Mouse (Mus musculus): Measurements from ENCODE around the gene Shisal2b. TPM values are rescaled to one million over a fixed set of nuclear protein-coding genes. Genes with fewer than 3 reads are reported as not detected.

Gene Shisal2b
- total RNA-seq, 2 experiments from 2014 or later = 0.28 to 0.37 TPM

DNA sequence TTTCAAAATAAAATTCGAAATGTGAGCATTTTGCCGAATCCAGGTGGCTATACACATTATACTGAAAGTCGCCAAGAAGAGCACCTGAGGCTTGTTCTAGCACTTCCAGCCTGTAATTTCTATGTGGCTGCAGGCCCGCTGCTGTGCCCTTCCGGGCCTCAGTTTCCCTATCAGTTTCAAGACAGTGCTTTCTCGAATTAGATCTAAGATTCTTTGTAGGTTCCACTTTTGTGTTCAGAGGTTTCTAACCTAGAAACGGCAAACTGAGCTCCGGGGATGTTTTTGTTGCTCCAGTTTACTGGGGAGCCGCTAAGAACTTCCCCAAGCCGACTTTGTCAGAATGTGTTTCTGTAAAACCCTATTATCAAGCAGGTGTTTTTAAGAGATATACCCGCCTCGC lies 46.0 kb downstream of the Shisal2b start:
- no peak for DNase-seq (ENCODE audit: extremely low spot score in 1 of 2, low spot score in 1 of 2)

GRCm38 (mm10) chr13:104816635-104817571 lies 46.8 kb downstream of the Shisal2b start, which contains the start of gene Cwc27:
Cwc27 (minus strand) TSS chr13:104817142.
- DNase-seq (ENCODE audit: extremely low spot score in 1 of 2, low spot score in 1 of 2) = peak; percentile 74 to 87

DNA sequence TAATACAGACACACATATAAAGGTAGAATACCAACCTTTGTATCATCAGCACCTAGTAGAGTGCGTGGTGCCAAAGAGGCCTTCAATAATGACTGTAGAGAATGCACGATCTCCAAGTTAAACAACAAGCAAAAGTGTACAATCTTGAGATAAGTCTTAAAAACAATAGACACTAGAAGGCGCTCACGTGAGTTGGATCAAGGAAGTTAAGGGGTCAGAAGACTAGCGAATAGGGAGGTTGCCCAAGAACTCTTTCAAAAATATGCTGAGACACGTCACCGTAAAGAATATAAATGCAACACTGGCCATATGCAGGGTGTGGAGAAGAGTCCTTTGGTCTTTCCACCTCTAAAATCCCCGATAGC lies 47.4 kb downstream of the Shisal2b start:
- no peak for DNase-seq (ENCODE audit: extremely low spot score in 1 of 2, low spot score in 1 of 2)

DNA sequence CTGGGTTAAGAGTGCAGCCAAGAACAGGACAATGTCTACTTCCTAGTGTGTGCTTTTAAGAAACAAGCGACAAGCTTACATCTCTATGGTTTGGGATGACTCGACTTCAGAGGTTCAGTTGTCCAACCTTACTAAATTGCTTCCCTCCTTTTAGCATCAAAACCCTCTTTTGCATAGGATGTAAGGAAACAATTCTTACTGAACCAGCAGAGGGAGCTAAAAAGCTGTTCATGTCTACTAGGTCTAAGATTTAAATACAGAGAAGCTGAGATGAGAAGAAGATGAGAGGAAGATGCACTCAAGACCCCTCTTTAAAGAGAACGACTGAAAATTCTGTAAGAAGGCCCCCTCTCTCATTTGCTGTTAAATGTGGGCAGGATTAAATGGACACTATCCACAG lies 58.0 kb downstream of the Shisal2b start:
- no peak for DNase-seq (ENCODE audit: extremely low spot score in 1 of 2, low spot score in 1 of 2)

GRCm38 (mm10) chr13:104799566-104800182 lies 64.0 kb downstream of the Shisal2b start:
- no peak for DNase-seq (ENCODE audit: extremely low spot score in 1 of 2, low spot score in 1 of 2)

DNA sequence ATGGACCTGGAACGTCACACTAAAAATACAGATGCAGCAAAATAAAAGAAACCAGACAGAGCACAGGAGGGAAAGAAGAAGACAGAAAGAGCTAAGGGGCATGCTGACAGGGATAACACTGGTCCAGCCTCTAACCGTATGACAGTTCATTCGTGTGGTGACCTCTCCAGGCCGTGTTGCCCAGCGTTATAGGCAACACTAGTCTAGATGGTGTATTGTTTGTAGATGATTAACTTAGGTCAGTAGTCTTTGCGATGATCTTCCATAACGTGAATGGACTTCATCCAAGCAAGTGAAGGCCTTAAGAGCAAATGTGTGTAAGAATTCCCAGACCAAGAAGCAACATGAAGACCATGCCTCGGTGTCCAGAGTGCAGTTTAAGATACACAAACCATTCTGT lies 64.6 kb downstream of the Shisal2b start:
- DNase-seq (ENCODE audit: extremely low spot score in 1 of 2, low spot score in 1 of 2) = no peak

Other genes with a start within 250 kb of the Shisal2b start
- gene Srek1ip1, start 71.4 kb downstream of the Shisal2b start, total RNA-seq (2021) = 10 to 100 TPM; 18.0 to 18.9 TPM
- 10 to 100 TPM; 16.9 to 19.8 TPM for gene Cwc27, start 46.8 kb downstream of the Shisal2b start, total RNA-seq (2021)
- 100 to 1,000 TPM; 139 to 149 TPM for gene Rgs7bp, start 191.0 kb upstream of the Shisal2b start, total RNA-seq (2021)
- gene 4933425L06Rik, start 218.2 kb upstream of the Shisal2b start, total RNA-seq (2021) = not detected

Measured in layer of hippocampus, postnatal 25 days (tissue).